Mouse (Mus musculus) small intestine, adult 2 months (tissue): ENCODE measurements around the gene C2cd4d.

Source experiments
- CTCF ChIP-seq: fragments of 200-500 bp; IDR thresholded peaks from 2 replicates; pipeline ENCODE4 v1.5.1; 2012; ENCODE audit warnings: low read depth, mild to moderate bottlenecking, control low read depth, inconsistent platforms, low read length, moderate library complexity, mixed read lengths; ENCODE audit not compliant: insufficient replicate concordance, insufficient read length; ENCODE audit errors: extremely low read depth
- POLR2A ChIP-seq: fragments of 200-500 bp; IDR thresholded peaks from 2 replicates; pipeline ENCODE4 v1.6.1; 2012; ENCODE audit warnings: low read depth, mild to moderate bottlenecking, control low read depth, inconsistent platforms, low read length, moderate library complexity

- no peak for TF ChIP-seq POLR2A
- no peak for TF ChIP-seq CTCF
These were observed 42.3 kb downstream of the C2cd4d start for GRCm38 (mm10) chr3:94404366-94405054.
